Mouse (Mus musculus) liver, postnatal 0 days (tissue): Measurements from ENCODE around the gene Fbln2. TPM values are rescaled to one million over a fixed set of nuclear protein-coding genes. Genes with fewer than 3 reads are reported as not detected.

ENCODE experiments used
- ATAC-seq: fragments of 200-750 bp; cut with Nextera tagmentation; 2 replicates; pipeline ENCODE4 v1.8.0; 2017; ENCODE audit warnings: mild to moderate bottlenecking, moderate library complexity
- DNase-seq: peaks from one replicate; pipeline ENCODE4 v3.0.0-alpha.2; 2016
- H3K27ac ChIP-seq: fragments of 300-500 bp; sonication (generic); 2 replicates; pipeline ENCODE4 v1.5.1; 2014; ENCODE audit warnings: antibody characterized with exemption, moderate library complexity, mild to moderate bottlenecking, low read depth
- H3K27me3 ChIP-seq: fragments of 300-500 bp; sonication (generic); 2 replicates; pipeline ENCODE4 v1.6.1; 2014; ENCODE audit warnings: low read length, control low read depth, mixed read lengths; ENCODE audit not compliant: insufficient read depth
- H3K36me3 ChIP-seq: fragments of 300-500 bp; sonication (generic); replicated peaks from 2 replicates; pipeline ENCODE4 v1.6.1; 2014; ENCODE audit warnings: mild to moderate bottlenecking, control low read depth, low read length, moderate library complexity, mixed read lengths; ENCODE audit not compliant: insufficient read depth
- H3K4me1 ChIP-seq: fragments of 300-500 bp; sonication (generic); 2 replicates; pipeline ENCODE4 v1.6.1; 2014; ENCODE audit warnings: antibody characterized with exemption, mild to moderate bottlenecking, control low read depth; ENCODE audit not compliant: insufficient read depth
- H3K4me2 ChIP-seq: fragments of 300-500 bp; sonication (generic); 2 replicates; pipeline ENCODE4 v1.6.1; 2014; ENCODE audit warnings: low read depth, mild to moderate bottlenecking, low read length, moderate library complexity, mixed read lengths
- H3K4me3 ChIP-seq: fragments of 300-500 bp; sonication (generic); 2 replicates; pipeline ENCODE4 v1.5.1; 2014; ENCODE audit warnings: low read depth, low read length
- H3K9ac ChIP-seq: fragments of 300-500 bp; sonication (generic); replicated peaks from 2 replicates; pipeline ENCODE4 v1.6.1; 2014; ENCODE audit warnings: mild to moderate bottlenecking, moderate library complexity
- H3K9me3 ChIP-seq: fragments of 300-500 bp; sonication (generic); 2 replicates; pipeline ENCODE4 v1.6.1; 2016; ENCODE audit warnings: mild to moderate bottlenecking, control low read depth, low read length, mixed read lengths
- CTCF ChIP-seq: sonication (generic); IDR thresholded peaks from 2 replicates; pipeline ENCODE4 v1.5.1; 2016; ENCODE audit warnings: antibody characterized with exemption, low read depth
- EP300 ChIP-seq: IDR thresholded peaks from 2 replicates; pipeline ENCODE4 v1.6.1; 2016; ENCODE audit warnings: antibody characterized with exemption, low read depth, mild to moderate bottlenecking
- WGBS: fragments of 180-500 bp; shearing (Covaris S2); extraction: QIAGEN DNeasy Blood & Tissue Kit; methylation state at CpG from one replicate; pipeline ENCODE4 v1.1.7; 2014; ENCODE audit not compliant: insufficient replicate concordance; 5-methylcytosine and 5-hydroxymethylcytosine counted together
- polyA plus RNA-seq: library from polyadenylated mRNA; unstranded; fragments of >200 nt; fragmentation: Nextera tagmentation; extraction: Ambion mirVana; gene quantifications from 2 replicates; pipeline ENCODE4 v1.2.1, GENCODE M21; 2015

Gene Fbln2
- polyA plus RNA-seq, 1 experiment from 2014 or later = 4.0 TPM

DNA sequence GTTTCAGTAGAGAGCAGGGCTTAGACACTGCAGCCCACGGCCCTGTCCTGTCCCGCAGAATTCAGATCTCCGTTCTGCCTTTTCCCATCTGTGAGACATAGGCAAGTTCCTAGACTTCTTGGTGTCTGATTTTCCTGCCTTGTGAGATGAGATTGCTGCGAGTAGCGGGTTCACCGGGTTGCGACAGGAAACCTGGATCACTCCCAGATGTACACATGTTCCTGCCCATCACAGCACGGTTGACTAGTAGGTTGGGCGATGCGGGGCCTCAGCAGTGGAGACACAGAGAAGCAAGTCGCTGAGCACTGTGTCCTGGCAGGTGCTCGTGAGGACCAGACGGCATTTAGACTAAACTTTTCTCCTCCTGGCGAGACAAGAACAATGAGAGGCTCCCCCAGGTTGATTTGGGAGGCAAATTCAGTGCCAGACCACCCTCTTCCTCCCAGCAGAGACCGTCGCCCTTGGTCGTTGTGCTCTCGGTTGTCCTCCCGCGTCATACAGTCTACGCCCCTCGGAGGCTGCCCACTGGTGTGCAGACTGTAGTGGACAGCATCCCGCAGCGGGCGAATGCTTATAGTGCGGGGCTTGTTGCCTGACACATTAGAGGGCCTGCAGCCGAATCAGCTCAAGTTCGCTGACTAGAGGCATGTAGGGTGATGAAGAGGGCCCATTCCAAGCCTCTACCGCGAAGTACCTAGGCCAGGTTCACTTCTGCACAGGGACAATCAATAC, 73.7 kb downstream of the Fbln2 start:
- Histone ChIP-seq H3K4me2 (0 out of 2 replicates have a peak overlapping the region, but pooled peaks have one; percentile 2), H3K4me3 (no peak overlapping the region), H3K4me1 (no peaks in the 10 kb centered on the region), H3K27ac (no peak overlapping the region), H3K9me3 (no peaks in the 10 kb centered on the region), H3K36me3 (no peaks in the 10 kb centered on the region), H3K9ac (no peak overlapping the region), H3K27me3 (peaks cover 50% of the 10 kb centered on the region)
- ATAC-seq (no peak), DNase-seq (no peak)
- TF ChIP-seq CTCF (no peak), EP300 (no peak)
- 37% methylated on average over 30 of the region's 30 CpGs for WGBS

DNA sequence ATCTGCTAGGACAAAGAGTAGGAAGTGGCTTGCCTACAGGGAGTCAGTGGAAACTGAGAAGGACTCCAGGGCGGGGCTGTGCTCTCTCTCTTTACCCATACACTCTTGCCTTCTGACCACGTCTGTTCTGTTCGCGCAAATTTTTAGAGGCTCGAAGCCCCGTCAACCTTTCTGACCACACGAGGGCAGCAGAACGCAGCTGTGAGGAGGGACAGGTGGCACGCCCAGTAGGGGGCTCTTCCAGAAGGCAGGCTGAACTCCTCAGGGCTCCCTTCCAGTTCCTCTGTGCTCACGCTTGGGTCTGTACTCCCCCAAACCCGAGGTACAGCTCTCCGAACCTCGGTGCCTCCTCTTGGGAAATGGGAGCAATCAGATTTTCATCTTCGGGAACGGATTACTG, 74.4 kb downstream of the Fbln2 start:
- no peak overlapping the region for H3K4me2 ChIP-seq
- no peak overlapping the region for H3K4me3 ChIP-seq
- H3K9me3 ChIP-seq = no peaks in the 10 kb centered on the region
- no peak overlapping the region for H3K27ac ChIP-seq
- ATAC-seq = no peak
- H3K4me1 ChIP-seq = no peaks in the 10 kb centered on the region
- H3K36me3 ChIP-seq = no peaks in the 10 kb centered on the region
- H3K9ac ChIP-seq = no peak overlapping the region
- 4% methylated on average over 15 of the region's 15 CpGs for WGBS
- H3K27me3 ChIP-seq = peaks cover 50% of the 10 kb centered on the region
- peak; percentile 97 for TF ChIP-seq CTCF
- no peak for TF ChIP-seq EP300
- peak; percentile 83 for DNase-seq

DNA sequence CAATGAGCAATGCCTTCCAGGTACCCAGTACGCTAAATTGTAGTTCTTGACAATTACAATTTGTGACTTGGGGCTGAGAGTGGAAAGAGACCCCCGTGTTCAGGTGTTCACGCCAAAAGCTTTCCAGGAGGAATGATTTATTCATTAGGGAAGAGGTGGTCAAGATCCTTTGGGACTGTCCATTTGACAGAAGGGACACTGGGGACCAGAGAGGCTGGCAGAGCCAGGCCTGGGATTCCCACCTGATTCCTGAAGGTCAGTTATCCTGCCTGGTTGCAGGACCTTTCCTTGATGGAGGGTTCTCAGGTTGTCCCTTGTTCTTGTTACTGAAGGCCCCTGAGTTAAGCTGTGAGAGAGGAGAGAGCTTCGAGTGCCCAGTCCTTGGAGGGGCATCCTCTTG, 74.9 kb downstream of the Fbln2 start:
- DNase-seq (no peak), ATAC-seq (no peak)
- Histone ChIP-seq H3K4me2 (no peak overlapping the region), H3K27me3 (peaks cover 47% of the 10 kb centered on the region), H3K27ac (no peak overlapping the region), H3K9ac (no peak overlapping the region), H3K9me3 (no peaks in the 10 kb centered on the region), H3K4me3 (no peak overlapping the region), H3K36me3 (no peaks in the 10 kb centered on the region), H3K4me1 (no peaks in the 10 kb centered on the region)
- no peak for TF ChIP-seq CTCF
- no peak for TF ChIP-seq EP300
- WGBS = 52% methylated on average over 4 of the region's 4 CpGs

DNA sequence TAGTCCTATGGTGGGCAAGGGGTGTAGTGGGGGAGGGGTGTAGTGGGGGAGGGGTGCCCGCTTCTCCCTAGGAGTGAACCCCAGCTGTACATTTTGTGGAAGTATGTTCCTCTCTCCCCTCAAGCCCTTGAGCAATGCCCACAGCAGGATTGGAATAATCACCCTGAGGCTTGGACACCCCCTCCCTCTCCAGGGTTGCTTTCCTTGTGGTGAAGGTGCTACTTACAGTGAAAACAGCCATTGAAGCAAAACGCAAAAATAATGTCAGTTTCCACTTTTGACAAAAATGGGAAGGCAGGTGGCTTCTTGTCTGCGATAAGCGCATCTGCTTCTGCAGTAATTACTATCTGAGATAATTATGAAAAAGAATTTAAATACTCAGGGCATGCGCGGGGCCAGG, 75.4 kb downstream of the Fbln2 start:
- no peak for ATAC-seq
- no peak for TF ChIP-seq CTCF
- TF ChIP-seq EP300 = no peak
- Histone ChIP-seq H3K27ac (no peak overlapping the region), H3K9me3 (no peaks in the 10 kb centered on the region), H3K4me2 (no peak overlapping the region), H3K27me3 (peaks cover 43% of the 10 kb centered on the region), H3K4me1 (no peaks in the 10 kb centered on the region), H3K4me3 (no peak overlapping the region), H3K36me3 (no peaks in the 10 kb centered on the region), H3K9ac (no peak overlapping the region)
- WGBS = 67% methylated on average over 6 of the region's 6 CpGs
- no peak for DNase-seq

DNA sequence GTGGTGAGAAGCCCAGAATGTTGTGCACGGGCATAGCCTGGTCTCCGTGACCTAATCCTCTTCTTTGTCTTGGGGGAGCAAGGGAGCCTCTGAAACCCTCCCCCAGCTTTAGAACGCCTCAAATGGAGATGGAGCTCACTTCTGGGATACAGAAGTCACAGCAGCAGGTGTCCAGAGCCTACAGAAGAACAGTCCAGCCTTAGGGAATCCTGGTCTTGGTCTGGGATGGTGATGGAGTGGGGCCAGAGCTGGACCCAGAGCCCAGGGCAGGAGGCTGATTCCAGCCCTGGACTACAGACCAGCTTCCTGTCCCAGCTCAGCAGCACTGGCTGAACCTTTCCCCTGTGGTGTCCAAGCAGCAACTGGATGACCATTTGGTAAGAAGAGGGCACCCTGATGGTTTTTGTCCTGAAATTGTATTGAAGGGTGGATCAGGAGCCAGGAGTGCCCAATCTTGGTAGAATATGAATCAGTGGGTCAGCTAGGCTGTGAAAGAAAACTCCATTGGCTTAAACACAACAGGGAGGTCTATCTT, 76.1 kb downstream of the Fbln2 start:
- no peak for ATAC-seq
- H3K4me2 ChIP-seq = no peak overlapping the region
- H3K27ac ChIP-seq = no peak overlapping the region
- no peak for DNase-seq
- peaks cover 43% of the 10 kb centered on the region for H3K27me3 ChIP-seq
- no peaks in the 10 kb centered on the region for H3K4me1 ChIP-seq
- WGBS = 43% methylated on average over 3 of the region's 3 CpGs
- TF ChIP-seq CTCF = no peak
- no peak for TF ChIP-seq EP300
- no peaks in the 10 kb centered on the region for H3K36me3 ChIP-seq
- H3K4me3 ChIP-seq = no peak overlapping the region
- no peaks in the 10 kb centered on the region for H3K9me3 ChIP-seq
- H3K9ac ChIP-seq = no peak overlapping the region

DNA sequence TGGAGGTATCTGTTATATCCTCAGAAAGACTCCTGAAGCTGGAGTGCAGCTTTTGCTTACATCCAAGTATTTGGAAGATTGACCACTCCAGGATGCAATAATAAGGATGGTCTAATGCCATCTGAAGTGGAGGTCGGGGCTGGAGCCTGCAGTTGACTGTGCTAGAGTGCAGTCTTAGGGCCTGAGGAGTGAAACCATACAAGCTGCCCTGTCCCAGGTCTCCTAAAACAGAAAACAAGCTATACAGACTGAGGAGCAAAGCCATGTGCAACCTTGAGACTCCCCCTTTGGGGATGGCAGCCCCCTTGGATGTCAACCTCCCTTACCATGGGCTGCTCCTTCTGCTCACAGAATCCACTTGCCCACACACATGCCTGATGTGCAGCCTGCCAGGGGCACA, 76.7 kb downstream of the Fbln2 start:
- Histone ChIP-seq H3K36me3 (no peaks in the 10 kb centered on the region), H3K4me3 (no peak overlapping the region), H3K4me2 (no peak overlapping the region), H3K27ac (no peak overlapping the region), H3K27me3 (peaks cover 42% of the 10 kb centered on the region), H3K4me1 (no peaks in the 10 kb centered on the region), H3K9ac (no peak overlapping the region), H3K9me3 (no peaks in the 10 kb centered on the region)
- TF ChIP-seq CTCF (no peak), EP300 (no peak)
- DNase-seq (no peak), ATAC-seq (no peak)
- 45% methylated on average over 1 of the region's 1 CpGs for WGBS
